Mouse (Mus musculus): Measurements from ENCODE around the gene Ephb2.
A peak's percentile ranks its signal among the peaks of the same experiment; 100 is the strongest.

The Ephb2 gene

DNA sequence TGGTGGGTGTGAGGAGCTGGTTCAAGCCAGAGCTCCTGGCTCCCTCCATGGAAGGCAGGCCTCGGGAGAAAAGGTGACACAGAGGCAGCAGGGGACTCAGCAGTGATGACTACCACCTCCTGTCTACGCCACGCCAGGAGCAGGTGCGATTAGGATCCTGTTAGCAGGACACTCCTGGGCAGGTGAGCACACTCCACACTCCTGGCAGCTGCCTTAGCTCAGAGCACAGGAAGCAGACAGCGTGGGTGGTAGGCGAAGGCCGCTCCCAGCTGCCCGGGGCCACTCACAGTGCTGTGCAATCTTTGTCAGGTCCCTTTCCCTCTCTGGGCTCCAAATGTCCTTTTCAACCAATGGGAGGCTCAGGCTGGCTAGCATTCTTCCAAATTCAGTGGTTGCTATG, 34.3 kb downstream of the Ephb2 start:
- no peak for DNase-seq (ENCODE audit: extremely low spot score, low spot score)

DNA sequence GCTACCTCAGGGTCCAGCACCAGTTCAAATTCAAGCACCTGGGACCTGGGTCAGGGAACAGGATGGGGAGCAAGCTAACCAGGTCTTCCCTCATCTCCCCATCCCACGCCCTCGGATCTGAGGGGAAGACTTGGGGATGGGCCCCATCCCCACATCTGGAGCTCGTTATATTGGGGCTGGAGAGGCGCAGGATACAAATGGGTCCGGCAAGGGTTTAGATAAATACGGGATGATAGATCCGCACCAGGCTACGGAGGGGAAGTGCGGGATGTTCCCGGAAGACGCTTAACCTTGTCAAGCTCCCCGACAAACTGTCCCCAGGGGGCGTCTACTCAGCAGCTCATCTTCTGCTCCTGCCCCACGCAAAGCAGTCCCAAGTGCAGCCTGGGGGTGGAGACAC, 35.4 kb downstream of the Ephb2 start:
- DNase-seq (ENCODE audit: extremely low spot score, low spot score): no peak

DNA sequence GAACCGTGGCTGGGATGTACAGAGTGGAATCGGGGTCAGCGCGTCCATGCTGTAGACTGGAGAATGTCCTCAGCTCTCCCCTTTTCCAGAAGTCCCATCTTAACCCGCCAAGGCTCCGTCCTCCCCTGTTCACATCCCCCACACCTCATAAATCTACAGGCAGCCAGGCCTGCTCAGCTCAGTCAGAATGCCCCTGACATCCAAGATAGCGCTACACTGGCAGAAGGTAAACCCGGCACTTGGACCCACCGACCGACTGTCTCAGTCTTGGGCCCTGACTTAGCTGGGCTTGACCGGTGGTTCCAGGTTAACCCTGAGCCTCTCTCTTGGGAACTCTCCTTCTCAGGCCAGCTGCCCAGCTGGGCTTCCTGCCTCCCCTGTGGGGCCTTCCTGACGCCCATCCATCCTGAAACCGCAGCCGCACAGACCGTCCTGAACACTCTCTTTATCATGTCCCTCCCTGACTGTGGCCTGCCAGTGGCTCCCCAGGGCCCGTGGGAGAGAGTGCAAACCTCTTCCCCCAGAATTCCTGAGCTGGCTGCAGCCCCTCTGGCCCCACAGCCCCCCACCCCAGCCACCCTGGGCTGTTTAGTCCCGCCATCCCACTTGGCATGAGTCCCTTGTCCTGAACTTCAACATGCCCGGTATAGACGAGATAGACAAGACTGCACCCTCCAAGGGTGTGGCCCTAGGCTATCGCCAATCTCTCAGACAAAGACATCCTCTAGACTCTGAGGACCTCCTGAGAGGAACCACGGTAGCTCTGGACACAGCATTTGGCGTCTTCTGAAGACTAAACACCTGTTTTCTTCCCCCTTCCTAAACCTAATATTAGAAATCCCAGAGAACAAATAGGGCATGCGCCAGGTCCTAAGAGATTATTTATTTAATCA, 37.9 kb downstream of the Ephb2 start:
- no peak for DNase-seq (ENCODE audit: extremely low spot score, low spot score)

DNA sequence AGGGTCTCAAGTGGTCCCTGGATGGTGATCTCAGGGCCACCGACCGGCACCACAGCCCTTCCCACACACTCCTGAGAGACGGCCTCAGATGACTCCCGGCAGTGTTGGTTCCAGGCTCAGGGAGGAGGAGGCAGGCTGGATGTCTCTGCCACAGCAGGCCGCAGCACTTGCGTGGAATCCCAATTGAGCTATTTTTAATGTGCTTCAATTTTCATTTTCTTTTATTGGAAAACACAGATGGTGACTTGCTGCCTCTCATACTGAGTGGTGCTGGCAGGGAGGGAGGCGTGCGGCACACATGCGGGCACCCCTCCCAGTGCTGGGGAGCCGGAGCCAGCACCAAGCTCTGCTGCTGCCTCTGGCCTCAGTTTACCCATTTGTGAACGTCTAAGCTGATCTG, 42.5 kb downstream of the Ephb2 start:
- no peak for DNase-seq (ENCODE audit: extremely low spot score, low spot score)

GRCm38 (mm10) chr4:136789821-136790220, 46.0 kb downstream of the Ephb2 start:
- no peak for DNase-seq (ENCODE audit: extremely low spot score, low spot score)

DNA sequence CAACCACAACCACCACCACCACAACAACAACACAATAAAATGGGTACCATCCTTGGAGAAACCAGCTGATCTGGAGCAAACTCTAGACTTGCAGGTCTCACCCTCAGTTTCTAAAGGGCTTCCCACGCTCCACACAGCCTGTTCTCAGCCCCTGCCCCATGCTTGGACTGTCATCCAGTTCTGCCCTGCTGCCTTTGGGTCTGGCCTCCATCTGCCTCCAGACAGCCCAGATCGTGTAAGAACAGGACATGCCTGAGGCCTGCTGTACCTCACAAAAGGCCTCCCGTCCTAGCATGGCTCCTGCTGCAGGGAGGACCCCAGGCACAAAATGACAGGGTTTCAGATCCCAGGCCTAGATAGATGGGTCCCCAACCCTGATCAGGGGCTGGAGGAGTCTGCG, 48.4 kb downstream of the Ephb2 start:
- DNase-seq (ENCODE audit: extremely low spot score, low spot score): no peak

DNA sequence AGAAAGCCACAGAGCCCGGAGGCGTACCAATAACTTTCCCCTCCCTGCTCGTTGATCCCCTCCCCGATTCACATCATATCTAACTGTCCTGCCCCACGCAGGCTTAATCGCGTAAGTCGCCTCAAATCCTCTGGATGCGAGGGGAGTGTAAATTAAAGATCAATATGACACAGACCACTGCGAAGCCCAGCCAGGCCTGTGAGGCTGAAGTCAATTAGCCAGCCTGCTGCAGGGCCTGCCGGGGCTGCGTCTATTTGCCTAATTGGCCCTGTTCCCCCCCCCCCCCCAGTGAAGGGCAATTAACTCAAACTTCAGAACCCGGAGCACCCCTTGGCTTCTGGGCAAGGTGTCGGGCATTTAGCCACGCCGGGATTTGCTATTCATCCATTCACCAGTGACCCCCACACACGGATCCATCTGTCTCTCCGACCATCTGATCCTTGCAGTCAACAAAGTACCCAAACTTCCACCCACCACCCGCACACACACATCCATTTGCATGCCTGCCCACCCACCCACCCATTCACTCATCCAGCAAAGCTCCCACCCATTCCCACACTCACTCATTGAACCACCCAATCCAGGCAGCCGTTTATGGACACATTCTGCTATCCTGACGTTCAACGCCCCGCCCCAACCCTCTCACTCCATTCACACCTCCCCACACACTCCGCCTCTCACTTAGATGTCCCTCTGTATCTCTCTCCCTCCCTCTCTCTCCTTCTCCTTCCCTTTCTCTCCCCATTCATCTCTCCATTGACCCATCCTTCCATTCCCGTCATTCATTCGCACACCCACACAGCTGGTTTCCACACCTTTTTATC, 49.1 kb downstream of the Ephb2 start:
- no peak for DNase-seq (ENCODE audit: extremely low spot score, low spot score)

- peak; percentile 82 for DNase-seq (ENCODE audit: extremely low spot score, low spot score)
These were observed 52.1 kb downstream of the Ephb2 start for GRCm38 (mm10) chr4:136783552-136784150.

GRCm38 (mm10) chr4:136782579-136782925, 53.2 kb downstream of the Ephb2 start:
- DNase-seq (ENCODE audit: extremely low spot score, low spot score): no peak

DNA sequence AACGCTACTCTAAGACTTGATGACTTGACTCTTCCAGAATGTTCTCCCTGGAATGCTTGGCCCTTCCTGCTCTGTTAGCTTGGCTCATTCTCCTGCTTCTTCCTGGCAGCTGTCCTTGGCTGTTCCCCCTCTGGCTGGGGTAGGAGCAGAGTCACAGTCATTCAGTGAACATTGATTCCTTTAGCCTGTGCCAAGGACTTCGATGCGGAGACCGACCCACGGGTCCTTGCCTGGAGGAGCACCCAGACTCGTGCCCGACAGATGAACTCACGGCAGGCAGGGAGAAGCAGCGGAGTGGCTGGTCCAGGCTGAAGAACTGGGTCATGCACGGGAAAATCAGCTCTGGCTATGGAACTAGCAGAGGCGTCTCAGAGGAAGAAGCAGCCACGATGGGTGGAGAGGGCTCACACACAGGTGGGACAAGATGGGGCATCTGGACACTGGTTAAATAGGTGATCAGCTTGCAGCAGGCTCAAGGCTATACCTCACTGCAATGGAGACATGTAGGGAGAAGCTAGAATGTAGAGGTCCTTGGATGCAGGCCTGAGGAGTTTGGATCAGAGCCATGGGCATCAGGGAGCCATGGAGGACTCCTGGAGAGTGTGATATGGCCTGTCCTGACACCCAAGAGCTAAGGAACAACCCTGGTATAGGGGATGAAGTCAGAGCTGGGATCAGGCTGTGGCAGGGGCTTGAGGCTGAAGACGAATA, 53.8 kb downstream of the Ephb2 start:
- DNase-seq (ENCODE audit: extremely low spot score, low spot score): no peak

DNA sequence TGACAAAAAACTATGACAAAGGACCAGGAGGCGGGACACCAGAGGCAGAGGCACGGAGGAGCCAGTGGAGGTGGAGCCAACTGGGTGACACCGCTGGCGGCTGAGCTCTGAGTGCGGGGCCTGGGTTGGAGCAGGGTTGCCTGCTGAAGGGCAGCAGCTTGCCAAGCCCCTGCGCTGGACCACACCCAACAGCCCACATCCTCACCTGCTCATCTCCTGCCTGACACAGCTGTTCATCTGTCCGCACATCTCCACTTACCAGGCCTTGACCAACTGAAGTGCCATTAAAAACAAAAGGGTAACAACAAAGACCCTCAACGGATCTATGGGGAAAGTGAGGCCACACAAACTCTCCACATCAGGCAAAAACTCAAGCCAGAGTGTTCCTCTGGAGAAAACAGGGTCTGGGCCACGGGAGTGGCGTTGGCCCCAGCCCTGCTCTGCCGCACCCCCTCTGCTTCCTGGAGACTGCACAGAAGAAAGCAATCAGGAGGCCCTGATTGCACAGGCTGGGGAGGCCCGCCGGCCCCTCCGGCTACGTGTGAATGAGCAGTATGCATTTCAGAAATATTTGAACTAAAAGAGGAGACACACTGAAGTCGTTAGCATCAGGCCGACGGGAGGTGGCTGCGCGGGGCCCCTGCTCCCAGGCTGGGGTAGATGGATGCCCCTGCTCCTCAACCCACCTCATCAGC, 55.4 kb downstream of the Ephb2 start:
- DNase-seq (ENCODE audit: extremely low spot score, low spot score): no peak

DNA sequence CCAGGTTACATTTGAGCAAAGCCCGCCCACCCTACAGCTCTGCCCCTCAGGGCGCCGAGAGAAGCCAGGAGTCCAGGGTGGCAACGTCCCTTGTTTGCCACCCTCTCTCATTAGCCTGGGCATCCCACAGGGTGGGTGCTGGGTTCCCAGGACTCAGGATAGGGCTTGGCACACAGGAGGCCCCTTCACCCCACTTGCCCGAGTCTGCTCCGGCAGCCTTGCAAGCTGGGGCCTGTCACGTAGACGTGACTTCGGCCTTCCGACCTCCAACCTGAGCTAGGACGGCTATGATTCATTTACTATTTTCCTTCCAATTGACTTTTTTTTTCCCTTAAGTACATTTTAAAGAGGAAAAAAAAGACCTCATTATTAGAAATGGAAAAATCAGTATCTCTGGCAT, 56.6 kb downstream of the Ephb2 start:
- DNase-seq (ENCODE audit: extremely low spot score, low spot score): no peak

- no peak for DNase-seq (ENCODE audit: extremely low spot score, low spot score)
These were observed 59.3 kb downstream of the Ephb2 start for GRCm38 (mm10) chr4:136776471-136776892.

- no peak for DNase-seq (ENCODE audit: extremely low spot score, low spot score)
These were observed 59.9 kb downstream of the Ephb2 start for GRCm38 (mm10) chr4:136775903-136776302.

GRCm38 (mm10) chr4:136774201-136774600, 61.6 kb downstream of the Ephb2 start:
- no peak for DNase-seq (ENCODE audit: extremely low spot score, low spot score)

- DNase-seq (ENCODE audit: extremely low spot score, low spot score): no peak
These were observed 62.7 kb downstream of the Ephb2 start for GRCm38 (mm10) chr4:136772952-136773584.

- DNase-seq (ENCODE audit: extremely low spot score, low spot score): no peak
These were observed 63.5 kb downstream of the Ephb2 start for GRCm38 (mm10) chr4:136772318-136772717.

DNA sequence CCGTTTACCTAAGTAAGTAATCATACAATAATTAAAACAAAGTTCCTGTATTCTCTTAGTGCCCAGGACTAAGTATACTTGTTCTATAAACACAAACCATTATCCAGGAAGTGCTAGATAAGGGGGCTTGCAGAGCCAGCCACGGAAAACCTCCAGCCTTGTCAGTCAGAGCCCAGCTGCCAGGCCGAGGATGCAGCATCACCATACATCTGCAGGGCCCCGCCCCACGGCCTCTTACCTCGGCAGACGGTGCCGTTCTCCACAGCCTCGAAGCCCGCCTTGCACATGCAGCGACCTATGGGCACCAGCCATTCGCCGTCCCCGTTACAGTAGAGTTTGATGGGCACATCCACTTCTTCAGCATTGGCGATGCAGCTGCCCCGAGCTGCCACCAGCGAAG, 65.1 kb downstream of the Ephb2 start:
- DNase-seq (ENCODE audit: extremely low spot score, low spot score): no peak

GRCm38 (mm10) chr4:136768499-136768898, 67.3 kb downstream of the Ephb2 start:
- DNase-seq (ENCODE audit: extremely low spot score, low spot score): no peak

- no peak for DNase-seq (ENCODE audit: extremely low spot score, low spot score)
These were observed 70.7 kb downstream of the Ephb2 start for GRCm38 (mm10) chr4:136765080-136765479.

Measured in neural tube, embryonic 10.5 days (tissue).